Mouse (Mus musculus) ES-Bruce4 (cell line): ENCODE measurements at regions not wholly inside any gene's neighbourhood (a gene's known extent, or its start where the extent isn't known, plus 50 kb on each side); places are given as distances from the start of the nearest gene placed in this dataset.

ENCODE experiments used
- CTCF ChIP-seq: IDR thresholded peaks from one replicate; pipeline ENCODE4 v1.8.1; 2011; ENCODE audit warnings: low read depth, low read length
- POLR2A ChIP-seq: IDR thresholded peaks from one replicate; pipeline ENCODE4 v1.8.1; 2011; ENCODE audit warnings: low read length; ENCODE audit not compliant: insufficient read depth

DNA sequence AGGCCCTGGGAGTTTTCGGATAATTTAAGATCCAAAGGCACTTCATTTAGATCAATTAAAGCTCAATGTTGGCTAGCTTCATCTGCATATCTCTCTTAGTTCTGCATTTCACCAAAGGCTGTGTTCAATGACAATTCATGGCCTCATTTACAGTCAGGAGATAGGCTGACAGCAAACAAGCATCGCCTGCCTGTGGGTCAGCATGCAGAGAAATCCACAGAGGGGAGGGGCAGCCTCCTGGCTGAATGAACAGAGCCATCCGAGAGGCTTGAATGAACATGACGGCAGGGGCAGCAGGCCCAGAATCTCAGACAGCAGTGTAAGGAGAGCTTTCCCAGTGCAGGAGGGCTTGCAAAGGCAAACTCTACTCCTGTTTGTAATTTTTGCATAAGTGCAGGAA lies 74.1 kb upstream of the Prkg2 start:
- TF ChIP-seq CTCF (no peak), POLR2A (no peak)
